Mouse (Mus musculus): ENCODE measurements around the gene Impdh2. TPM values are rescaled to one million over a fixed set of nuclear protein-coding genes. Genes with fewer than 3 reads are reported as not detected.
A peak's percentile ranks its signal among the peaks of the same experiment; 100 is the strongest.

The Impdh2 gene
- total and polyA plus RNA-seq, 2 experiments from 2014 or later, result 52.6 to 87.5 TPM

GRCm38 (mm10) chr9:108546875-108547274 is 13.2 kb upstream of the Impdh2 start:
- Histone ChIP-seq H3K27ac (ENCODE audit: low read depth) (no peak overlapping the region), H3K9ac (replicated peaks; ENCODE audit: low read depth, low read length) (no peak overlapping the region), H3K4me3 (ENCODE audit: low read depth, low read length) (no peak overlapping the region), H3K4me1 (ENCODE audit: control insufficient read depth, insufficient read depth) (no peaks in the 10 kb centered on the region), H3K36me3 (replicated peaks; ENCODE audit: control insufficient read depth, insufficient read depth, low read length) (peaks cover 90% of the 10 kb centered on the region), H3K4me2 (ENCODE audit: low read depth, low read length) (no peak overlapping the region), H3K27me3 (ENCODE audit: control insufficient read depth, insufficient read depth, low read length) (no peaks in the 10 kb centered on the region), H3K9me3 (replicated peaks; ENCODE audit: control insufficient read depth, low read length) (no peaks in the 10 kb centered on the region)
- TF ChIP-seq EP300 (IDR thresholded peaks at IDR 0.05; ENCODE audit: low read depth) (no peak), CTCF (IDR thresholded peaks at IDR 0.05; ENCODE audit: low read depth) (no peak)
- WGBS, result 91% methylated on average over 1 of the region's 1 CpGs
- DNase-seq (ENCODE audit: low spot score) (no peak), ATAC-seq (ENCODE audit: insufficient read depth, low read depth) (no peak)

GRCm38 (mm10) chr9:108559169-108559568 is 917 bp upstream of the Impdh2 start:
- Histone ChIP-seq H3K36me3 (replicated peaks; ENCODE audit: control insufficient read depth, insufficient read depth, low read length) (peaks cover 75% of the 10 kb centered on the region), H3K27ac (ENCODE audit: low read depth) (no peak overlapping the region), H3K9ac (replicated peaks; ENCODE audit: low read depth, low read length) (no peak overlapping the region)

GRCm38 (mm10) chr9:108563671-108564070 is 3.6 kb downstream of the Impdh2 start:
- no peak for DNase-seq (ENCODE audit: low spot score)
- TF ChIP-seq CTCF (IDR thresholded peaks at IDR 0.05; ENCODE audit: low read depth) (no peak), EP300 (IDR thresholded peaks at IDR 0.05; ENCODE audit: low read depth) (no peak)
- Histone ChIP-seq H3K36me3 (replicated peaks; ENCODE audit: control insufficient read depth, insufficient read depth, low read length) (peaks cover 51% of the 10 kb centered on the region), H3K27ac (ENCODE audit: low read depth) (no peak overlapping the region), H3K9me3 (replicated peaks; ENCODE audit: control insufficient read depth, low read length) (no peaks in the 10 kb centered on the region), H3K4me2 (ENCODE audit: low read depth, low read length) (no peak overlapping the region), H3K4me1 (ENCODE audit: control insufficient read depth, insufficient read depth) (peaks cover 24% of the 10 kb centered on the region), H3K27me3 (ENCODE audit: control insufficient read depth, insufficient read depth, low read length) (no peaks in the 10 kb centered on the region), H3K4me3 (ENCODE audit: low read depth, low read length) (no peak overlapping the region), H3K9ac (replicated peaks; ENCODE audit: low read depth, low read length) (no peak overlapping the region)
- 79% methylated on average over 8 of the region's 8 CpGs for WGBS
- no peak for ATAC-seq (ENCODE audit: insufficient read depth, low read depth)

More at GRCm38 (mm10) chr9:108559169-108559568, 917 bp upstream of the Impdh2 start:
- Histone ChIP-seq H3K4me1 (ENCODE audit: control insufficient read depth, insufficient read depth) (peaks cover 8% of the 10 kb centered on the region), H3K9me3 (replicated peaks; ENCODE audit: control insufficient read depth, low read length) (no peaks in the 10 kb centered on the region), H3K4me3 (ENCODE audit: low read depth, low read length) (no peak overlapping the region), H3K27me3 (ENCODE audit: control insufficient read depth, insufficient read depth, low read length) (no peaks in the 10 kb centered on the region), H3K4me2 (ENCODE audit: low read depth, low read length) (no peak overlapping the region)
- TF ChIP-seq CTCF (IDR thresholded peaks at IDR 0.05; ENCODE audit: low read depth) (no peak), EP300 (IDR thresholded peaks at IDR 0.05; ENCODE audit: low read depth) (no peak)
- DNase-seq (ENCODE audit: low spot score) (no peak), ATAC-seq (ENCODE audit: insufficient read depth, low read depth) (no peak)
- 85% methylated on average over 4 of the region's 4 CpGs for WGBS

- H3K36me3 ChIP-seq (replicated peaks; ENCODE audit: control insufficient read depth, insufficient read depth, low read length), result peaks cover 47% of the 10 kb centered on the region
- H3K9me3 ChIP-seq (replicated peaks; ENCODE audit: control insufficient read depth, low read length), result no peaks in the 10 kb centered on the region
- H3K4me2 ChIP-seq (ENCODE audit: low read depth, low read length), result no peak overlapping the region
- no peaks in the 10 kb centered on the region for H3K27me3 ChIP-seq (ENCODE audit: control insufficient read depth, insufficient read depth, low read length)
- 69% methylated on average over 7 of the region's 7 CpGs for WGBS
- TF ChIP-seq CTCF (IDR thresholded peaks at IDR 0.05; ENCODE audit: low read depth) (no peak), EP300 (IDR thresholded peaks at IDR 0.05; ENCODE audit: low read depth) (no peak)
- H3K4me3 ChIP-seq (ENCODE audit: low read depth, low read length), result no peak overlapping the region
- no peak overlapping the region for H3K9ac ChIP-seq (replicated peaks; ENCODE audit: low read depth, low read length)
- peaks cover 28% of the 10 kb centered on the region for H3K4me1 ChIP-seq (ENCODE audit: control insufficient read depth, insufficient read depth)
- ATAC-seq (ENCODE audit: insufficient read depth, low read depth), result no peak
- H3K27ac ChIP-seq (ENCODE audit: low read depth), result no peak overlapping the region
- no peak for DNase-seq (ENCODE audit: low spot score)
These were observed 4.0 kb downstream of the Impdh2 start for GRCm38 (mm10) chr9:108564131-108564530.

GRCm38 (mm10) chr9:108565881-108566814 is 6.1 kb downstream of the Impdh2 start:
- H3K4me3 ChIP-seq (ENCODE audit: low read depth, low read length), result peak overlapping the region; percentile 76
- TF ChIP-seq EP300 (IDR thresholded peaks at IDR 0.05; ENCODE audit: low read depth) (no peak), CTCF (IDR thresholded peaks at IDR 0.05; ENCODE audit: low read depth) (no peak)
- WGBS, result 9% methylated on average over 35 of the region's 35 CpGs

More at GRCm38 (mm10) chr9:108565881-108566814, 6.1 kb downstream of the Impdh2 start:
- no peak for DNase-seq (ENCODE audit: low spot score)
- peak overlapping the region; percentile 98 for H3K4me2 ChIP-seq (ENCODE audit: low read depth, low read length)
- H3K9ac ChIP-seq (replicated peaks; ENCODE audit: low read depth, low read length), result peak overlapping the region; percentile 75
- H3K27ac ChIP-seq (ENCODE audit: low read depth), result peak overlapping the region; percentile 95
- ATAC-seq (ENCODE audit: insufficient read depth, low read depth), result 0 out of 2 replicates have a peak, but pooled peaks have one; percentile 0
- H3K4me1 ChIP-seq (ENCODE audit: control insufficient read depth, insufficient read depth), result peaks cover 40% of the 10 kb centered on the region
- no peaks in the 10 kb centered on the region for H3K9me3 ChIP-seq (replicated peaks; ENCODE audit: control insufficient read depth, low read length)
- peaks cover 44% of the 10 kb centered on the region for H3K36me3 ChIP-seq (replicated peaks; ENCODE audit: control insufficient read depth, insufficient read depth, low read length)
- H3K27me3 ChIP-seq (ENCODE audit: control insufficient read depth, insufficient read depth, low read length), result no peaks in the 10 kb centered on the region

All from heart, postnatal 0 days (tissue).